Mouse (Mus musculus) embryonic stem cell, embryonic (primary cell): ENCODE results near the gene Ceacam19.

Experiments
- CTCF ChIA-PET, 4 experiments: fragments of 300-600 bp in 2 of 4; fragments of 350-600 bp in 2 of 4; sonication (Branson Sonifier 250); formaldehyde crosslinking; loops; one replicate each; lab custom pipeline; 2022; ENCODE audit warnings: inconsistent platforms in 2 of 4; lab: Charles Lee
- POLR2A ChIA-PET, 4 experiments: fragments of 300-600 bp in 2 of 4; fragments of 350-600 bp in 2 of 4; sonication (Branson Sonifier 250); formaldehyde crosslinking; loops; one replicate each; lab custom pipeline; 2022; ENCODE audit warnings: antibody characterized with exemption in 4 of 4, inconsistent platforms in 1 of 4; lab: Charles Lee

The Ceacam19 gene

GRCm38 (mm10) chr7:19887849-19888248 is at the start of gene Ceacam19:
TSS of gene Ceacam19 (minus strand) at chr7:19887965.
- POLR2A ChIA-PET, result interaction anchor here in 1 of 4 experiments (0.5 kb wide), 1 partner anchor 187 kb away, joined by 4 read pairs; no protein-coding TSS in a partner anchor
- CTCF ChIA-PET, result interaction anchor here in 1 of 4 experiments (0.8 kb wide), 1 partner anchor 24 kb away, joined by 3 read pairs; no protein-coding TSS in a partner anchor

GRCm38 (mm10) chr7:19937229-19937821 is 49.6 kb upstream of the Ceacam19 start:
- ChIA-PET CTCF (interaction anchor here in 1 of 4 experiments (0.5 kb wide), 1 partner anchor 88 kb away, joined by 3 read pairs; no protein-coding TSS in a partner anchor), POLR2A (interaction anchor here in 3 of 4 experiments (0.9 to 6.3 kb wide), 7 partner anchors 8 to 113 kb away, joined by 3 to 29 read pairs (median 4); partner anchors contain the start of gene Igsf23 (in 1 of the 3))

GRCm38 (mm10) chr7:19935961-19936360 is 48.2 kb upstream of the Ceacam19 start:
- ChIA-PET POLR2A (interaction anchor here in 2 of 4 experiments (1.1 to 2.3 kb wide), 4 partner anchors 12 to 17 kb away, joined by 3 to 9 read pairs (median 6); partner anchors contain the start of gene Pvr (in 2 of the 2)), CTCF (interaction anchor here in 2 of 4 experiments (0.7 to 1.7 kb wide), 2 partner anchors 19 to 60 kb away, joined by 4 to 5 read pairs; no protein-coding TSS in a partner anchor)

GRCm38 (mm10) chr7:19935171-19935751 is 47.5 kb upstream of the Ceacam19 start:
- ChIA-PET POLR2A (interaction anchor here in 3 of 4 experiments (0.7 to 2.3 kb wide), 15 partner anchors 9 to 172 kb away, joined by 3 to 9 read pairs (median 3); partner anchors contain the start of gene Pvr (in 2 of the 3)), CTCF (interaction anchor here in 2 of 4 experiments (0.6 to 1.7 kb wide), 3 partner anchors 23 to 66 kb away, joined by 3 to 4 read pairs (median 3); no protein-coding TSS in a partner anchor)

GRCm38 (mm10) chr7:19932877-19933809 is 45.4 kb upstream of the Ceacam19 start:
- ChIA-PET CTCF (interaction anchor here in 2 of 4 experiments (0.6 to 1.1 kb wide), 2 partner anchors 13 to 43 kb away, joined by 3 read pairs; no protein-coding TSS in a partner anchor), POLR2A (interaction anchor here in 1 of 4 experiments (0.8 to 1.8 kb wide), 3 partner anchors 19 to 459 kb away, joined by 3 to 6 read pairs (median 4); partner anchors contain the start of gene Apoe)

- ChIA-PET CTCF (interaction anchor here in 1 of 4 experiments (1.1 kb wide), 1 partner anchor 42 kb away, joined by 3 read pairs; no protein-coding TSS in a partner anchor), POLR2A (interaction anchor here in 3 of 4 experiments (0.5 to 1.8 kb wide), 6 partner anchors 9 to 233 kb away, joined by 4 to 6 read pairs (median 4); partner anchors contain the start of gene Apoe (in 1 of the 3))
Measured at GRCm38 (mm10) chr7:19932133-19932876, 44.5 kb upstream of the Ceacam19 start.

GRCm38 (mm10) chr7:19930481-19930880 is 42.7 kb upstream of the Ceacam19 start:
- ChIA-PET CTCF (interaction anchor here in 1 of 4 experiments (0.6 kb wide), 1 partner anchor 26 kb away, joined by 4 read pairs; no protein-coding TSS in a partner anchor), POLR2A (interaction anchor here in 1 of 4 experiments (2.7 to 3.6 kb wide), 2 partner anchors 9 to 10 kb away, joined by 16 to 29 read pairs; partner anchors contain the start of gene Pvr)

- CTCF ChIA-PET, result interaction anchor here (0.6 to 1.4 kb wide), 11 partner anchors 10 to 312 kb away, joined by 3 to 15 read pairs (median 4); no protein-coding TSS in a partner anchor
Measured at GRCm38 (mm10) chr7:19928486-19928885, 40.7 kb upstream of the Ceacam19 start.

GRCm38 (mm10) chr7:19926849-19927480 is 39.2 kb upstream of the Ceacam19 start:
- CTCF ChIA-PET, result interaction anchor here in 1 of 4 experiments (0.7 kb wide), 1 partner anchor 790 kb away, joined by 5 read pairs; no protein-coding TSS in a partner anchor
- POLR2A ChIA-PET, result interaction anchor here in 2 of 4 experiments (1.3 to 3.6 kb wide), 3 partner anchors 8 to 15 kb away, joined by 3 to 29 read pairs (median 5); no protein-coding TSS in a partner anchor

More at GRCm38 (mm10) chr7:19928486-19928885, 40.7 kb upstream of the Ceacam19 start:
- POLR2A ChIA-PET, result interaction anchor here (0.7 to 3.6 kb wide), 35 partner anchors 8 to 257 kb away, joined by 3 to 29 read pairs (median 4); partner anchors contain the start of genes Apoc1 (in 1 of the 4), Bcam (in 1 of the 4), Igsf23 (in 1 of the 4) and Pvr (in 1 of the 4)

GRCm38 (mm10) chr7:19925376-19925775 is 37.6 kb upstream of the Ceacam19 start:
- CTCF ChIA-PET, result interaction anchor here in 1 of 4 experiments (0.6 kb wide), 1 partner anchor 14 kb away, joined by 3 read pairs; no protein-coding TSS in a partner anchor
- POLR2A ChIA-PET, result no interaction called here

- ChIA-PET POLR2A (interaction anchor here in 3 of 4 experiments (0.5 to 1.9 kb wide), 6 partner anchors 12 to 114 kb away, joined by 3 to 6 read pairs (median 4); no protein-coding TSS in a partner anchor), CTCF (interaction anchor here in 2 of 4 experiments (0.5 to 1.1 kb wide), 6 partner anchors 12 to 126 kb away, joined by 3 to 5 read pairs (median 3); partner anchors contain the start of gene Igsf23 (in 1 of the 2))
Measured at GRCm38 (mm10) chr7:19923797-19924196, 36.0 kb upstream of the Ceacam19 start.

- CTCF ChIA-PET, result interaction anchor here in 1 of 4 experiments (0.6 to 0.7 kb wide), 3 partner anchors 11 to 126 kb away, joined by 3 to 4 read pairs (median 3); partner anchors contain the start of gene Igsf23
- POLR2A ChIA-PET, result interaction anchor here in 3 of 4 experiments (0.5 to 1.9 kb wide), 6 partner anchors 12 to 114 kb away, joined by 3 to 6 read pairs (median 4); no protein-coding TSS in a partner anchor
Measured at GRCm38 (mm10) chr7:19923354-19923753, 35.6 kb upstream of the Ceacam19 start.

- CTCF ChIA-PET, result interaction anchor here in 2 of 4 experiments (0.5 to 1.3 kb wide), 3 partner anchors 9 to 13 kb away, joined by 3 to 5 read pairs (median 4); no protein-coding TSS in a partner anchor
- POLR2A ChIA-PET, result interaction anchor here in 3 of 4 experiments (0.6 to 2.7 kb wide), 12 partner anchors 8 to 1092 kb away, joined by 3 to 16 read pairs (median 4); no protein-coding TSS in a partner anchor
Measured at GRCm38 (mm10) chr7:19920506-19921261, 32.9 kb upstream of the Ceacam19 start, which contains the start of gene Pvr. TSS of gene Pvr (minus strand) at chr7:19921160.

- ChIA-PET CTCF (interaction anchor here (0.5 to 1.3 kb wide), 5 partner anchors 9 to 219 kb away, joined by 3 to 7 read pairs (median 4); no protein-coding TSS in a partner anchor), POLR2A (interaction anchor here in 3 of 4 experiments (0.6 to 2.7 kb wide), 8 partner anchors 8 to 29 kb away, joined by 3 to 16 read pairs (median 4); no protein-coding TSS in a partner anchor)
Measured at GRCm38 (mm10) chr7:19920166-19920505, 32.4 kb upstream of the Ceacam19 start.
